Mouse (Mus musculus): ENCODE data around the gene Usp46. TPM values are rescaled to one million over a fixed set of nuclear protein-coding genes. Genes with fewer than 3 reads are reported as not detected.

The Usp46 gene
- polyA plus RNA-seq, 2 experiments, result 20.0 to 39.1 TPM

DNA sequence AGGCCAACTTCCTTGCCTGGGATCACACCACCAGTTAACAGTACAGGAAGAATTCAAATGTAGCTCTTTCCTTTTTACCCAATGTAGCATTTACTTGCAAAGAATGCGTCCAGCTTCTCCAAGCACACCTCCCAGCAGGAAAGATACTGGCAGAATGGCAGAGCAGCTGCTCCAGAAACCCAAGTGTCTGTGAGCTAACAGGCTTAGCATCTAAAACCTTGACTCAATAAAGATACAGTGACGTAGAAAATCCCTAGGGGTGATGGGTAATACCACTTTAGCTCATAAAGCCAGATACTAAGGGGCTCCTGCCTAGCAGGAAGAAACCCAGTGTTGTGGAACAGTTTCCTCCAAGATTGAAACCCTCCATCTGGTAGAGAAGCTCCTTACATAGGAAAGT, 32.8 kb downstream of the Usp46 start:
- ATAC-seq (ENCODE audit: low FRiP score, low read depth) (no peak), DNase-seq (ENCODE audit: low spot score) (no peak)
- peaks cover 32% of the 10 kb centered on the region for H3K36me3 ChIP-seq (ENCODE audit: control insufficient read depth, insufficient read depth, low read length)
- no peaks in the 10 kb centered on the region for H3K27me3 ChIP-seq (ENCODE audit: control insufficient read depth, insufficient read depth, low read length)
- no peak overlapping the region for H3K9ac ChIP-seq (ENCODE audit: low read depth, low read length, severe bottlenecking)
- no peak overlapping the region for H3K27ac ChIP-seq (replicated peaks; ENCODE audit: low read depth, low read length)
- no peak overlapping the region for H3K4me3 ChIP-seq (replicated peaks; ENCODE audit: low read length)
- 70% methylated on average over 2 of the region's 2 CpGs for WGBS
- no peak for TF ChIP-seq POLR2A (IDR thresholded peaks at IDR 0.05; ENCODE audit: borderline replicate concordance, extremely low read depth, insufficient read depth, insufficient read length)
- H3K9me3 ChIP-seq (ENCODE audit: control insufficient read depth, low read length), result no peaks in the 10 kb centered on the region
- no peak overlapping the region for H3K4me2 ChIP-seq (replicated peaks; ENCODE audit: low read depth, low read length, severe bottlenecking)
- H3K4me1 ChIP-seq (ENCODE audit: control insufficient read depth, insufficient read depth, low read length), result no peaks in the 10 kb centered on the region

DNA sequence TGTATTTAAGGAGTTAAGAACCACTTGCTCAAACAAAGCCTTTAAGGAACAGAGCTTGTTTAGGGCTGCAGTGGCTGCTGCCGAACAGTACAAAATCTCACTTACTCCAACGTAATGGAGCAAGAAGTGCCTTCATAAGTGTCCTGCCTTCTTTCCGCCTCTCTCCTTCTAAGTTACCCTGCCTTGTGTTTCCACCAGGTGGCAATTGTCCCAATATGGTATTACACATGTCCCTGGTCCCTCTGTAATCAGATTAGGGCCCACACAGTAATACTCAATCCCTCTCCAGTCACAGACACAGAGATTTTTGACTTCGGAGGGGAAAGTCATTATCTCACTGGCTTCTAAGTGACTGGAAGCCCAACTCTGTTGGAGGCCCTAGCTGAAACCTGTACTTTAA, 34.1 kb downstream of the Usp46 start:
- DNase-seq (ENCODE audit: low spot score) (no peak), ATAC-seq (ENCODE audit: low FRiP score, low read depth) (no peak)
- no peaks in the 10 kb centered on the region for H3K4me1 ChIP-seq (ENCODE audit: control insufficient read depth, insufficient read depth, low read length)
- H3K4me2 ChIP-seq (replicated peaks; ENCODE audit: low read depth, low read length, severe bottlenecking), result no peak overlapping the region
- H3K4me3 ChIP-seq (replicated peaks; ENCODE audit: low read length), result no peak overlapping the region
- peaks cover 33% of the 10 kb centered on the region for H3K36me3 ChIP-seq (ENCODE audit: control insufficient read depth, insufficient read depth, low read length)
- 87% methylated on average over 4 of the region's 4 CpGs for WGBS
- no peak overlapping the region for H3K27ac ChIP-seq (replicated peaks; ENCODE audit: low read depth, low read length)
- H3K9ac ChIP-seq (ENCODE audit: low read depth, low read length, severe bottlenecking), result no peak overlapping the region
- no peaks in the 10 kb centered on the region for H3K9me3 ChIP-seq (ENCODE audit: control insufficient read depth, low read length)
- no peak for TF ChIP-seq POLR2A (IDR thresholded peaks at IDR 0.05; ENCODE audit: borderline replicate concordance, extremely low read depth, insufficient read depth, insufficient read length)
- no peaks in the 10 kb centered on the region for H3K27me3 ChIP-seq (ENCODE audit: control insufficient read depth, insufficient read depth, low read length)

DNA sequence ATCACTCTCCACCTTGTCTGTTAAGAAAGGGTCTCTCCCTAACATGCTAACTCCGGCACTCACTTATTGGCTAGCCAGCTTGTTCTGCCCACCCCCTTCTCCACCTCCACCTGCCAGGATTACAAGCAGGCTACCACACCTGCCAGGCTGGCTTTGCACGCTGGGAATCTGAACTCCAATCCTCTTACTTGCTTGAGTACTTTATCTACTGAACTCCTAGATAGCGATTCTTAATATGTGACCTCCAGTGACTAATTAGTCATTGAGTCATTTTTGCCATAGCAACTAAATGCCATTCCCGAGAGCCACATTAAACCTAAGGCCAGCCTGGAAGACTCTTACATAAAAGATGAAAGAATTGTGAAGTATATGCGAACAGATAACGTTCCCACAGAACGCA, 38.4 kb downstream of the Usp46 start:
- H3K4me3 ChIP-seq (replicated peaks; ENCODE audit: low read length), result no peak overlapping the region
- H3K9me3 ChIP-seq (ENCODE audit: control insufficient read depth, low read length), result no peaks in the 10 kb centered on the region
- no peaks in the 10 kb centered on the region for H3K27me3 ChIP-seq (ENCODE audit: control insufficient read depth, insufficient read depth, low read length)
- no peak for DNase-seq (ENCODE audit: low spot score)
- no peaks in the 10 kb centered on the region for H3K4me1 ChIP-seq (ENCODE audit: control insufficient read depth, insufficient read depth, low read length)
- TF ChIP-seq POLR2A (IDR thresholded peaks at IDR 0.05; ENCODE audit: borderline replicate concordance, extremely low read depth, insufficient read depth, insufficient read length), result no peak
- no peak for ATAC-seq (ENCODE audit: low FRiP score, low read depth)
- no peak overlapping the region for H3K27ac ChIP-seq (replicated peaks; ENCODE audit: low read depth, low read length)
- no peak overlapping the region for H3K9ac ChIP-seq (ENCODE audit: low read depth, low read length, severe bottlenecking)
- 85% methylated on average over 7 of the region's 7 CpGs for WGBS
- H3K4me2 ChIP-seq (replicated peaks; ENCODE audit: low read depth, low read length, severe bottlenecking), result no peak overlapping the region
- H3K36me3 ChIP-seq (ENCODE audit: control insufficient read depth, insufficient read depth, low read length), result peaks cover 40% of the 10 kb centered on the region

DNA sequence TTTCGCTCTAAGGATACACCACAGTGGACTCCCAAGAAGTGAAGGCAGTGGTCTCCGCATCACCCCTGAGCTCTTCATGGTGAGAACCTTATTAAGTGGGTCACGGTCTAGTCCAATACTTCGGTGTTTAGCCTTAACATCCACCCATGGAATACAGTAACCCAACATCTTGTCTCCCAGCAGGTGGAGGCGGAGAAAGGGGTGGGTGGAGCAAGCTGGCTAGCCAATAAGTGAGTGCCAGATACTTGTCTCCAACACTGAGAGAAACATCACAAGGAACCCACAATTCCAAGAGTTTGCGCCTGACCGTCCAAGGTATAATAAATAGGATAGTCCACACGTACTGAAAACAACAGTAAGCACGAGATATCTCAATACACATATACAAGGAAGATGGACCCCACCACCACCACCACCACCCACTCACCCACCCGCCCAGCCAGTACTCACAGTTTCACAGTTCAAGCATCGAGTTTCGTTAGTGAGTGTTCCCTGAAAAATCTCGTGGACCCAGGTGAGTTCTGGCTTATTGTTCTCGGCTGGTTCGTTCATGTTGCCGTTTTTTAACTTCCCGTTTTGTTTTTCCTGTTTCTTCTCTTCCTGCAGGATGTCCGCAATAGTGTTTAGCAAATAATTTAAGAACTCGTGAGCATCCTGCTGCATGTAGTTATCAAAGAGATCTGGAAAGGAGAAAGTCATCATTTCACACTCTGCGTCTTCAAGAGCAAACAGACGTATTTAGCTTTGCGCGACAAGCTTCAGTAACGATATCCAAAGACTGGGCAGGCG, 39.3 kb downstream of the Usp46 start:
- H3K27me3 ChIP-seq (ENCODE audit: control insufficient read depth, insufficient read depth, low read length), result no peaks in the 10 kb centered on the region
- no peak overlapping the region for H3K9ac ChIP-seq (ENCODE audit: low read depth, low read length, severe bottlenecking)

DNA sequence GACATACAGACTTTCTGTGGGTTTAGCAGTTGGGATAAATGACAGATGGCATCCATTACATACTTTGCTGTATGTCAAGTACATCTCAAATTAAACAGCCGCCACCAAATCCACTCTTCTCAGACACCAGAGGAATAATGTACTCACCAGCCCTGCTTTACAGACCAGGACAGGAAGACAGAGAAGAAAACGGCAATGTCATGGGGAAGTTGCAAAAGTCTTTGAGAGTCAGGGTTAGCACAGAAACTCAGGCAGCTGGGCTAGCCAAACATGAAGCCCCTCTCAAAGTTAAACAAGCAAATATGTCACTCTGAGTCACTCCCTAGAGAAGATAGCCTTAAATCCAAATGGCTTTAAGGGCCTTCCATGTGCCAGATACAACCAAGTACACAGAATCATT, 40.0 kb downstream of the Usp46 start:
- no peak overlapping the region for H3K4me2 ChIP-seq (replicated peaks; ENCODE audit: low read depth, low read length, severe bottlenecking)
- H3K27me3 ChIP-seq (ENCODE audit: control insufficient read depth, insufficient read depth, low read length), result no peaks in the 10 kb centered on the region
- H3K27ac ChIP-seq (replicated peaks; ENCODE audit: low read depth, low read length), result no peak overlapping the region
- H3K4me1 ChIP-seq (ENCODE audit: control insufficient read depth, insufficient read depth, low read length), result no peaks in the 10 kb centered on the region
- TF ChIP-seq POLR2A (IDR thresholded peaks at IDR 0.05; ENCODE audit: borderline replicate concordance, extremely low read depth, insufficient read depth, insufficient read length), result no peak
- H3K9me3 ChIP-seq (ENCODE audit: control insufficient read depth, low read length), result no peaks in the 10 kb centered on the region
- no peak overlapping the region for H3K4me3 ChIP-seq (replicated peaks; ENCODE audit: low read length)
- peaks cover 43% of the 10 kb centered on the region for H3K36me3 ChIP-seq (ENCODE audit: control insufficient read depth, insufficient read depth, low read length)
- no peak for ATAC-seq (ENCODE audit: low FRiP score, low read depth)
- H3K9ac ChIP-seq (ENCODE audit: low read depth, low read length, severe bottlenecking), result no peak overlapping the region
- WGBS, result 58% methylated on average over 2 of the region's 2 CpGs
- DNase-seq (ENCODE audit: low spot score), result no peak

More for the DNA sequence above, 39.3 kb downstream of the Usp46 start:
- no peak for TF ChIP-seq POLR2A (IDR thresholded peaks at IDR 0.05; ENCODE audit: borderline replicate concordance, extremely low read depth, insufficient read depth, insufficient read length)
- H3K4me1 ChIP-seq (ENCODE audit: control insufficient read depth, insufficient read depth, low read length), result no peaks in the 10 kb centered on the region
- WGBS, result 92% methylated on average over 25 of the region's 25 CpGs
- no peak overlapping the region for H3K4me3 ChIP-seq (replicated peaks; ENCODE audit: low read length)
- no peaks in the 10 kb centered on the region for H3K9me3 ChIP-seq (ENCODE audit: control insufficient read depth, low read length)
- no peak for DNase-seq (ENCODE audit: low spot score)
- no peak overlapping the region for H3K27ac ChIP-seq (replicated peaks; ENCODE audit: low read depth, low read length)
- peaks cover 43% of the 10 kb centered on the region for H3K36me3 ChIP-seq (ENCODE audit: control insufficient read depth, insufficient read depth, low read length)
- H3K4me2 ChIP-seq (replicated peaks; ENCODE audit: low read depth, low read length, severe bottlenecking), result no peak overlapping the region
- no peak for ATAC-seq (ENCODE audit: low FRiP score, low read depth)

Measured in limb, embryonic 14.5 days (tissue).